Mouse (Mus musculus): ENCODE measurements around the gene Jup. TPM values are rescaled to one million over a fixed set of nuclear protein-coding genes. Genes with fewer than 3 reads are reported as not detected.

Jup gene
- total RNA-seq, 1 experiment from 2014 or later: 3.0 TPM

- ATAC-seq (ENCODE audit: extremely low read depth, insufficient number of reproducible peaks, low FRiP score, poor library complexity, severe bottlenecking): no peak
Measured at GRCm38 (mm10) chr11:100409686-100410085, 12.1 kb upstream of the Jup start.

GRCm38 (mm10) chr11:100408835-100409462, 11.4 kb upstream of the Jup start:
- no peak for ATAC-seq (ENCODE audit: extremely low read depth, insufficient number of reproducible peaks, low FRiP score, poor library complexity, severe bottlenecking)

GRCm38 (mm10) chr11:100408076-100408834, 10.7 kb upstream of the Jup start:
- ATAC-seq (ENCODE audit: extremely low read depth, insufficient number of reproducible peaks, low FRiP score, poor library complexity, severe bottlenecking): no peak

- no peak for ATAC-seq (ENCODE audit: extremely low read depth, insufficient number of reproducible peaks, low FRiP score, poor library complexity, severe bottlenecking)
Measured at GRCm38 (mm10) chr11:100406995-100407705, 9.6 kb upstream of the Jup start.

GRCm38 (mm10) chr11:100406273-100406672, 8.7 kb upstream of the Jup start:
- ATAC-seq (ENCODE audit: extremely low read depth, insufficient number of reproducible peaks, low FRiP score, poor library complexity, severe bottlenecking): no peak

GRCm38 (mm10) chr11:100404456-100405074, 7.0 kb upstream of the Jup start:
- no peak for ATAC-seq (ENCODE audit: extremely low read depth, insufficient number of reproducible peaks, low FRiP score, poor library complexity, severe bottlenecking)

- ATAC-seq (ENCODE audit: extremely low read depth, insufficient number of reproducible peaks, low FRiP score, poor library complexity, severe bottlenecking): no peak
Measured at GRCm38 (mm10) chr11:100403445-100404134, 6.0 kb upstream of the Jup start.

- no peak for ATAC-seq (ENCODE audit: extremely low read depth, insufficient number of reproducible peaks, low FRiP score, poor library complexity, severe bottlenecking)
Measured at GRCm38 (mm10) chr11:100402682-100403081, 5.1 kb upstream of the Jup start.

- no peak for ATAC-seq (ENCODE audit: extremely low read depth, insufficient number of reproducible peaks, low FRiP score, poor library complexity, severe bottlenecking)
Measured at GRCm38 (mm10) chr11:100402240-100402639, 4.7 kb upstream of the Jup start.

- ATAC-seq (ENCODE audit: extremely low read depth, insufficient number of reproducible peaks, low FRiP score, poor library complexity, severe bottlenecking): no peak
Measured at GRCm38 (mm10) chr11:100400842-100401241, 3.3 kb upstream of the Jup start.

GRCm38 (mm10) chr11:100399727-100400538, 2.4 kb upstream of the Jup start:
- ATAC-seq (ENCODE audit: extremely low read depth, insufficient number of reproducible peaks, low FRiP score, poor library complexity, severe bottlenecking): no peak

GRCm38 (mm10) chr11:100399320-100399719, 1.8 kb upstream of the Jup start:
- no peak for ATAC-seq (ENCODE audit: extremely low read depth, insufficient number of reproducible peaks, low FRiP score, poor library complexity, severe bottlenecking)

GRCm38 (mm10) chr11:100398517-100398916, 954 bp upstream of the Jup start:
- ATAC-seq (ENCODE audit: extremely low read depth, insufficient number of reproducible peaks, low FRiP score, poor library complexity, severe bottlenecking): no peak

GRCm38 (mm10) chr11:100396886-100397599, 520 bp downstream of the Jup start:
- no peak for ATAC-seq (ENCODE audit: extremely low read depth, insufficient number of reproducible peaks, low FRiP score, poor library complexity, severe bottlenecking)

GRCm38 (mm10) chr11:100395861-100396631, 1.5 kb downstream of the Jup start:
- no peak for ATAC-seq (ENCODE audit: extremely low read depth, insufficient number of reproducible peaks, low FRiP score, poor library complexity, severe bottlenecking)

GRCm38 (mm10) chr11:100395200-100395599, 2.4 kb downstream of the Jup start:
- ATAC-seq (ENCODE audit: extremely low read depth, insufficient number of reproducible peaks, low FRiP score, poor library complexity, severe bottlenecking): no peak
